Mouse (Mus musculus) gastrocnemius, postnatal 4 days (tissue): ENCODE results near the gene Mcm6. TPM values are rescaled to one million over a fixed set of nuclear protein-coding genes. Genes with fewer than 3 reads are reported as not detected.

Source experiments
- DNase-seq, 2 experiments: peaks; one replicate each; pipeline ENCODE4 v3.0.0; 2021 to 2022; ENCODE audit warnings: low spot score in 2 of 2, mixed read lengths in 2 of 2
- long read RNA-seq, 2 experiments: library from polyadenylated mRNA; stranded (forward); transcript quantifications; one replicate each; pipeline ENCODE4 v2.0.0; 2021
- total RNA-seq, 2 experiments: library from RNA; stranded (reverse); gene quantifications; 2 replicates each; pipeline ENCODE4 v1.2.3; 2021

The Mcm6 gene
- total RNA-seq, result 10 to 100 TPM; 47.1 to 48.2 TPM
- long read RNA-seq, experiment 1, full-length matches to known transcripts, result 112 of 120 reads
- long read RNA-seq, experiment 1, partial matches to known transcripts, result 1 of 120 reads
- long read RNA-seq, experiment 1, other reads (novel, unspliced or antisense), result 7 of 120 reads
- long read RNA-seq, experiment 2, full-length matches to known transcripts, result 123 of 135 reads
- long read RNA-seq, experiment 2, partial matches to known transcripts, result 7 of 135 reads
- long read RNA-seq, experiment 2, other reads (novel, unspliced or antisense), result 5 of 135 reads

DNA sequence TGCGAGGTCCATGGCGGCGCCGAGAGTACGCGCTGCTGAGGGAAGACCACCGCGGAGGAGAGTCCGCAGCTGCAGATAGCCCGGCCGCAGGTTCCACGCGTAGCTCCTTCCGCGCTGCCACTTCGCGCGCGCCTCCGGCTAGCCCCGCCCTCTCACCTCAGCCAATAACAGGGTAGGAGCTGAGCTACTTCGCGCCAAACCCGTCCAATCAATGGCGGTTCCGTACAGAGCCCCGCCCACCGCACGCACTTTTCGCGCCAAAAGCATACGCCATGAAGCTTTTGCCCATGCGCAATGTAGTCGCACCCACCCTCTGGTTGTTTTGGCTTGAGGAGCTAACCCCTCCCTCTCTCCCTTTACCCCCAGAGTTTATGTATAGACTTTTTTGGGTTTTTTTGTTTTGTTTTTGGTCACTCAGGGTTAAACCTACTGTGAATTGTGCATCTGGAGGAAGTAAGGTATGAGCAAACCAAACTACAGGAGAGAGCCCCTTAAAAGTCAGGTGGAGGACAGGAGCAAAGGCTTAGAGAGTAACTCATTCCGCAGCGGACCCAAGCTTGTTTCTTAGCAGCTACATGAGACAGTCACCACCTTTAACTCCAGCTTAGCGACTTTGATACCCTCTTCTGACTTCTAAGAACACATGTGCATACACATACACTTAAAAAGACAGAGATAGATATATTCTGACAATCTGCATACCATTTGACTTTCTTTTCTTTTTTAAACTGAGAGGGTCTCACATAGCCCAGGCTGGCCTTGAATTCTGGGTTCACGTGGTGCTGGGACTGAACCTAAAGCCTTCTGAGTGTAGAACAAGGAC lies at the start of gene Mcm6:
Gene Mcm6 (minus strand): TSS at position 111 of the 823 bp plus-strand sequence.
- peak; percentile 89 to 95 for DNase-seq

DNA sequence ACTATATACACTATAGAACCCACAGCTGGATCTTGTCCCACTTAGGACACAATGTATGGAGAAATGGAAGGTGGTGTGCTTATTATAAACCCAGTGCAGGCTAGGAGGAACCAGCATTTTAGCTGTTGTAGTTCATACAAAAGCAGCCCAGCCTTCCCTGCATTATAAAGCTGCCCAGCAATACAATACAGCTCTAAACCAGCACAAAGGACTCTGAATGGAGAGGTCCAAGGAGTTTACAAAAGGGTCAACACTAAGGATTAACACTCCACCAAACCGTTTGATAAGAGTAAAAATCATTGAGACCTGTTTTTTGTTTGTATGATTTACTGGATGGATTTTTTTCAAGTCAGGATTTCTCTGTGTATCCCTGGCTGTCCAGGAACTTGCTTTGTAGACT lies 47.4 kb upstream of the Mcm6 start:
- DNase-seq, result no peak

DNA sequence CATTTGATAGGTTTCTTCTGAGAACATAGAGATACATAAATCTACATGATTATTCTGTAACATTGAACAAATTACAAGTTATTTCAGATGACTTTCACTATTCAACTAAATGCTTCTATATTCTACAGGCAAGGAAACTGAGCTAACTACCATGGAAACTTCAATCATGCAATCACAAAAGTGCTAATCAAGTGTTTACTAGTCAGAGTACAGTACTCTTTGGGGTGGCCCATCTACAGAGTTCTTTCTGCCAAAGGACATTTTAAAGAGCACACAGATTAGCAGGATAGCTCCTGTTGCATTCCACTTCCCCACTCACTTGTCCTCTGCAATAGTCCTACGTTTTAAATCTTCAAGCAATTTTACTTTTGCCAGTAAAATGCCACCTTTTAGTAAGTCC lies 46.2 kb upstream of the Mcm6 start:
- DNase-seq, result no peak

DNA sequence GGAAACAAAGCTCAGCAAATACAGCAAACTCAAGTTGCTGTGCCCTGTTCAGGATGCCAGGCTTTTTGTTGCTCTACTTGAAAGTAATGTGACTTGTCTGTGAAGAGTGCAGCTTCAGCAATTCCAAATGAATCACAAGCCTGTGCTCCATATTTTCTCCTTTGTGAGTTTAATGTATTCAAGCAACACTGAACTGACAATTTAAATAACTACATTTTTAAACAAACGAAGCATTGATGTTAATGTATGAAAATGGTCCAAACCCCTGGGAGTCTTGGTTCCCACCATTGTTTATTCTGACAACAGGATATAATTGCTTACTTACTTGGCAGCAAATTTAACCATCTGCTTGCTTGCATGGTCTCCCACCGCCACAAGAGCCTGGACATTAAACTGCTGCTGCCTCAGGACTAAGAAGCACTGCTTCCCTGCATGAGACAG lies 45.6 kb upstream of the Mcm6 start:
- DNase-seq, result no peak

DNA sequence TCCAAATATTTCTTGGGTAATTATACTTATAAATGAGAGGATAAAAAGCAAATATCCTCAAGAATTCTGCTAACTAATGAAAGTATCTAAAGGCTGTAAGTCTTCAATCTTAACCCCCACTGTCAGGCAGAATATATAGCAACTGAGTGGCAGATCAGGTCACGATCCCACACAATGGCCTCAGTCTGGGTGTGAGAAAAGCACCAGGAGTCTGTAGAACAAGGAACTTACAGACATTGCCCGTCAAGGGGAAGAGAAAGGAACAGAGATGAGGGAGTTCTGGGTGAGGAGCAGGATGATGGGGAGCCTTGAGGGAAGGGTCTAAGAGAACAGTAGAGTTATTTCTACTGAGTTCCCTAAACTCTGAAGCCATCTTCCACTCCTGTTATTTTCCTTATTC lies 41.5 kb upstream of the Mcm6 start:
- DNase-seq, result no peak

DNA sequence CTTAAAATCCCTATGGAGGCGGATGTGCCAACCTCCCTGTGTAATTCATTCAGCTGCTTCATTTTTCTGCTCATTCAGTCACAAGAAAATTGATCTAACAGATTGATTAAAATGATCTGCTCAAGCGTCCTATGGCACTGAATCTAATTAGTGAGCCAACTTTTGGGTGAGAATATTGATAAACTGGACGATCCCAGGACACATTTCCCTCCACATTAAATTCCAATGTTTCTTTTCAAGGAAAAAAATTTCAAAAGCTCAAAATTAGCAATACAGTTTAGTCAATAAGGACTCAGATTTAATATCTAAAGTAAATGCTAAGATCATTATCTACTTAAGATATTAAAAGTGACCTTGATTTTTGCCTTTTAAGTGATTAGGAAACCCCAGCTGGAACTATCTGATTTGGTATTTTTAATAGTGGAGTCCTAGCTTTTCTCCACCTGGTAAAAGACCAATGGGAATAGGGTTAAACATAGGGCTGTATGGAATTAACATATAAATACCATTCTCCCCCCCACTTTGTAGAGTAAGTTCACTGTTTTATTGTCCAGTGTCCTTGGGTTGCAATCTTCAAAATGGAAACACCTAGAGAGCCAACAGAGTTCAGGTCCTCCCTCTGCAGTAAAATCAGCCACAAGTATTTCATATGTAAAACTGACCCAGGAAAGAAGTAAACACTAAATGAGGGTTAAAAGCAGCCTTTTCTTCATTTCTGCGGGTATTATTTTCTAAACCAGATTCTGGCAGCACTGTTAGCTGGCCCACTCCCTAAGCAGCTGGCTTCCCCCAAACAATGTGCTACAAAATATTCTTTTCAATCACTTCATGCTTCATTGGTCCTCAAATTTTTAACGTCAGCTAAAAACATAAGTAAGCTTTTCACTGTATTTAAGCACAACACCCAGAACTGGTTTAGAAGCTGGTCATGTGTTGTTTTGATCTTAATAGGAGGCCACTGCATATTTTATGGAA lies 40.8 kb upstream of the Mcm6 start:
- no peak for DNase-seq

DNA sequence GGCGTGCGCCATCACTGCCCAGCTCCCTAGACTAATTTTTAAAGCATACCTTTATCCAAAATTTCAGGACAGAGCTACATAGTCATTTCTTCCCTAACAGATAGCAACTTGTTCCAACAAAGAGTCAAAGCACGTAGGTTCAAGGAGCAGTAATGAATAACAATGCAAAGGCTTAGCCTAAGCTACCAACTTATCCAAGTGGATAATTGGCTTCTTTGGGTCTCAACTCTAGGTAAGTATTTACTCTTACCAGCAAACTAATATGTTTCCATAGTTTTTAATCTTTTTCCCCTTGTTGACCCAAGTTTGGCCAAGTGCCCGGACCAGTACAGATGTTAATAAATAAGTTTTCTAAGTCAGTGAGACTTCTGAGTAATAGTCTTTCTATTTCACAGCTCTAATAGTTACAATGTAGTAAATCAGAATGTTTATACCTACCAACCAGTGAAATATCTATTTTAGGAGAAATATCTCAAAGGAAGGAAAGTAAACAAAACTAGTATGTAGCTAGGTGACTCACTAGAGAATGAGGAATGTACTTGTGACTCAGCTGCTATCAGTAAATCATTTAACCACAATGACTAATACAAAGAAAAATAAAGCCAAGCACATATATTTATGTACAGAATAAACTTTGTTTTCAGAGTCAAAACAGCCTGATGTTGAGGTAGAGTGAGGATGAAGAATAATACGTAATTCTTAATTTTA lies 39.4 kb upstream of the Mcm6 start:
- DNase-seq, result no peak

DNA sequence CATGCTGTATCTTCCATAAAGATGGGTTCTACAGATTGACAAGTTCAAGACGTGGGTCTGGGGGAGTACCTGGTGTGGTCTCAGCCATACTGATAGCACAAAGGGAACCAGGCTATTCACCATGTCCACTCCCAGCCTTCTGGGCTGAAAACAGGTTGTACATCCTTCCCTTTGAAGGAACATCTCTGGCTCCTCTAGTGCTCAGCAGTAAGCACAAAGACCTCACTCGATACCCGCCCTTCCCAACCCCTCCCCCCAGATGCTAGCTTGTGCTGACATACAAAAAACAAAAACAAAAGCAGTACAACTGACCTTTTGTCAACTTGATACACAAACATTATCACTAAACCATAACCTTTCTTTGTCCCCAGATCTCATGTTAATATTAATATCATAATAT lies 35.2 kb upstream of the Mcm6 start:
- DNase-seq, result no peak

DNA sequence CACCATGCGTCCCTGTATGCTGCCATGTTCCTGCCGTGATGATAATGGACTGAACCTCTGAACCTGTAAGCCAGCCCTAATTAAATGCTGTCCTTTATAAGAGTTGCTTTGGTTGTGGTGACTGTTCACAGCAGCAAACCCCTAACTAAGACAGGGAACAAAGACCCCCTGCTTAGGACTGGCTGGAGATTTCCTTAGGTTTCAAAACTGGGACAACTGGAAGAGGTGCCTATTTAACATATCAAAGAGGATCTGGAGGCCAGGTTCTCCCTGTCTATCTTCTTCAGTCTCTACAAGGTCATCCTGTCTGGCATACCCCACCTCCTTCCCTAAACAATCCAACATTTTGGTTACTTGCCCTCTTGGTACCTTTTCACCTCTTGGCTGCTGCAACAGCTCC lies 32.9 kb upstream of the Mcm6 start:
- DNase-seq, result no peak

DNA sequence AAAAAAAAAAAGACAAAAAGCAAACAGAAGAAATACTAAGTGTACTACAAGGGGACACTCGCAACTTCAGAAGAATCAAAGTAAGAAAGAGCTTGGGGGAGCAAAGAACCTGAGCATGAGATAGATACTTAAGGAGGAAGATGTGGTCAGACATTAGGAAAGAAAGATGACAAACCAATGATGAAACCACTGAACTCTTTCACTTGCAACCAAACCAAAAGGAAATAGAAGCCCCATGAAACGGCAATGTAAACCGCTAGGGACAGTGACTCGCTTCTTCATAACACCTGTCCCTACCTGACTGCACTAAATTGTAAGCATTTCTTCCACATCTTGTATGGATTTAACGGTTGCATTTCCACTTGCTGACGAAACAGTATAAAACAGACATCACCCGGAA lies 27.0 kb upstream of the Mcm6 start:
- no peak for DNase-seq

DNA sequence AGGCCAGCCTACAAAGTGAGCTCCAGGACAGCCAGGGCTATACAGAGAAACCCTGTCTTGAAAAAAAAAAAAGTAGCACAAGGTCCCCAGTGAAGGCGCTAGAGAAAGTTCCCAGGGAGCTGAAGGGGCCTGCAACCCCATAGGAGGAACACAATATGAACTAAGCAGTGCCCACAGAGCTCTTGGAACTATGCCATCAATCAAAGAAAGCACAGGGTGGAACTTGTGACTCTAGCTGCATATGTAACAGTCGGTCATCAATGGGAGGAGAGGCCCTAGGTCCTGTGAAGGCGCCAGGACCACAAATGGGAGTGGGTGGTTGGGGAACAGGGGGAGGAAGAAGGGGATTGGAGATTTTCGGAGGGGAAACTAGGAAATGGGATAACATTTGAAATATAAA lies 17.4 kb upstream of the Mcm6 start:
- no peak for DNase-seq

DNA sequence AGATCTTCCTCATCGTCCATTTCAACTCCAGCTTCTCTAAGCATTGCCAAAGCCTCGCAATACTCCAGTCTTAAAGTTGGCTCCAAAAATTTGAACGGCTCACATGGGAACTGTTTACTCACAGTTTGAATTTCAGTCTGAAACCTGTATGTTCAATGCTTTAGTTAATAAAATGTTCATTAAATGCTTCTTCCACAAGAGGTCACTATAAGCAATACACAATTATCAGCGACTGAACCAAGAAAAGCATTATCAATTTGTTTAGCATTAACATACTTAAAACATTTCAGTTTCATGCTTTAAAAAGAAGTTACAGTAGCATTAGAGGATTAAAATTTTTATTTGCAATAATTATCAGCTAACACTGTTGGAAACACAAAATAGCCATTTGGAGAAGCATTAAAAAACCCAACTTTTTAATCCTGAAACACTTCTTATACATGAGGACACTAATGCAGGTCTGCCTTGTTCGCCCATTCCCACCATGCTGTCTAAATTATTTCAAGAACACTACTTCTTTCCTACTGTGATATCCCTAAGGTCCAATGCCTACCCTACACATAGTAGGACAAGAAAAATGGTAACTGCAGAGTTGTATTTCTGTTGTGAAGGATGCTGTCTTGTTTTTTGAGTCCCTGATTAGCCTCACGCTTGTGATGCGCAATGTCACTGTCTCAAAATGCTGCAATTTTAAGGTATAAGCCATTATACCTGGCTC lies 12.8 kb upstream of the Mcm6 start:
- no peak for DNase-seq

DNA sequence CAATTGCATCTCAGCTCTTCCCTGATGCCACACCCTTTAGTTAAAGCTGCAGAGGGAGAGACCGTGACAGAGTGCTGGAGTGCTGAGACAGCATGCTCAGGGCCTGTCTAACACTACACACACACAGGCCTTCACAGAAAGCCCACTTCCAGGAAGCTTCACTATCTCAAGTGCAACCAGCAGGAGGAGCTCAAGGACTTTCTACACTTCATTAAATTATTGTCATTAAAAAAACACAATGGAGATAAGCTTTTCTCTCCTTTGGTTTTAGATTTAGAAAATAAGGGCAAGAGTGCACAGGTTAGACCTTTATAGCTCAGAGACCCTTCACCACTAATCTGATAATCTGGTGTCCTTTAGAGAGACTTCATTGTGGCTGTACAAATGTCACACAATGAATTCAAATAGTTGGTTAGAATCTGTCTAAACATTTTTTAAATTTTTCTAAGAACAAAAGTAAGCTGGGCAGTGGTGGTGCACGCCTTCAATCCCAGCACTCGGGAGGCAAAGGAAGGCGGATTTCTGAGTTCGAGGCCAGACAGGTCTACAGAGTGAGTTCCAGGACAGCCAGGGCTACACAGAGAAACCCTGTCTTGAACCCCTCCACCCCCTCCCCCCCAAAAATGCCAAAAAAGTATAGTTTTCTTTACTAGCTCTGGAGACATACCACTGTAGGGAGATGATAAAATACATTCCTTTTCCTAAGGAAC lies 9.4 kb upstream of the Mcm6 start:
- DNase-seq, result peak in 1 of 2 experiments; percentile 47

DNA sequence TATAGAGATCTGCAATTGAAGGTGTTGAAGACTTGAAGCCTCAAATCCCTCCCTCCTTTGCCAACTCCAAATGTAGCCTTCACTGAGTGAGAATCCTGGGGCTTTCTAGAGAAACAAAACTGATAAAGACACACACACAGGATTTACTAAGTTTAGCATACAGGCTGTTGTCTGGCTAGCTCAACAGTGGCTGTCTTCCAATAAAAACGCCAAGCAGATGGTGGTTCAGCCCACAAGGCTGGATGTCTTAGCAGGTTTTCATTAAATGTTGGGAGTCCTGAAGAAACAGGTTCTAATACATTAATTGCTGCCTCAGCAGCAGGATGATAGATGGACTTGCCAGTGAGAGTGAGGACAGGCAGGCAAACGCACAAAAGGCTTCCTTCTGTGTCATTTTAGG lies 1.1 kb upstream of the Mcm6 start:
- no peak for DNase-seq

DNA sequence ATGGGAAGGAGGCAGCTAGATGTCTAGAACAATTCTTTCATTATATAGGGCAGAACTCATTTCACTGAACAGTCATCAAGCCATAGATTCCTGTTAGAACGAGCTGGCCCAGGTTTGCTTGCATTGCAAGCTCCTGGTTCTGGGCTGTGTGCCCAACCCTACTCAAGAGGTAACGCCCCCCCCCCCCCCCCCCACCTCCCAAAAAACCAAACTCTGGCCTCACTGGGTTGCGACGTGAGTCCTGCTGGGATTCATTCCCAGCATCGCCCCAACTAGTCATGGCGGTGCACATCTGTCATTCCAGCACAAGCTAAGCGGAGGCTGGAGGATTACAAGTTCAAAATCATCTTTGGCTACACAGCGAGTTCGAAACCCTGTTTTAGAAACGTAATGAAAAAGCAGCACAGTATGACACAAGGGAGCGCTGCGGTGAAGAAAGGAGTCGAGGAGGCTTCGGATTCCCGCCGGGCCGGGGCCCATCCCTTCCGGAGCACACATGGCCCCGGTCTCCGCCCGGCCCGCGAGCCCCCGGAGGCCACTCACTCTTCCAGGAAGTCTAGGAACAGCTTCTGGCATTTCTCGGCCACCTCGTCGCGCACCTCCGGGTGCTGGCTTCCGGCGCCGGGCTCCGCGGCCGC lies 429 bp downstream of the Mcm6 start:
- DNase-seq, result peak in 1 of 2 experiments; percentile 15

DNA sequence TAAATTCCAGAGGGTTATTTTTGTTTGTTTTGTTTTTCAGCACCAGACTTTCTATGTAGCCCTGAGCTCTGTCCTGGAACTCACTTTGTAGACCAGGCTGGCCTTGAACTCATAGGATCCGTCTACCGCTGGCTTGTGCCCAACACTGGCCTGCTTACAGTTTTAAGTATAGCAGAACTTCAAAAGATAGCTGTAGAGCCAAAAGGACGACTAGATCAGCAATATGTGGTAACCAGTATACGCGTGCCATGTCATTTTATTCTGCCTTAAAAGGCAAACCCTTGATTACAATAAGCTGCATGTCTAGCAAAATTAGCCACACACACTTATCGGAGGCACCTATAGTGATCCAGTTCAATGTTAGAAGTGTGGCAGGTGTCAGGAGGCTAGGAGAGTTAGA lies 1.2 kb downstream of the Mcm6 start:
- no peak for DNase-seq

DNA sequence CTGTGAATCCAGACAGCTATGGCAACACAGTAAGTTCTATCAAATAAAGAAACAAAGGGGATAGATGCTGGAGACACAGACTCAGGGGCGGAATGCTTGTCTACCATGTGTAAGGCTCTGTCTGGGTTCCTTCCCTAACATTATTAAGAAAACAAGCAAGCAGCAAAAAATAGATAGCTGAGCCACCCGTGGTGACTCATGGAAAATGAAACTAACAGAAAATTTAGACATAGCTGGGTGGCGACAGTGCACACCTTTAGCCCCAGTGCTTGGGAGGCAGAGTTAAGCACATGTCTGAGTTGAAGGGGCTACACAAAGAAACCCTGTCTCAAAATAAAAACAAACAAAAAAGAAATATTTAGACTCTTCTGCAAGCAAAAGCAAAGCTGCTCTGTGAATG lies 2.0 kb downstream of the Mcm6 start:
- DNase-seq, result no peak

DNA sequence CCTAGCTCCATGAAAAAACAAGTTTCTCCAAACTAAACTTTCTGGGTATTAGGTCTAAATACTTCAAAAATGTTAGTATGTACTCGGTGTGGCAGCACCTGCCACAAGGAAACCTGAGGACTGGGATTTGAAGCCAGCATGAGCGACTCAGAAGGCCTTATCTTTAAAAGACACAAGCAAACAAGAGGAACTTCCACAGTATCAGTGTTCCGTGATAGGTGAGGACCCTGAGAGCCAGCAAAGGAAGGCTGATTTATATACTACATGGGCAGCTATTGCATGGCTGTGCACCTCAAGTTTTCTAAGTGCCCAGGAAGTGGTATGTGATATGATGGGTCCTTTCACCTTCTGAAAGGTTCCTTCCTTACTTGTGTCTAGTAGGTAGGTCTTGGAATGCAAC lies 6.4 kb downstream of the Mcm6 start:
- DNase-seq, result no peak

DNA sequence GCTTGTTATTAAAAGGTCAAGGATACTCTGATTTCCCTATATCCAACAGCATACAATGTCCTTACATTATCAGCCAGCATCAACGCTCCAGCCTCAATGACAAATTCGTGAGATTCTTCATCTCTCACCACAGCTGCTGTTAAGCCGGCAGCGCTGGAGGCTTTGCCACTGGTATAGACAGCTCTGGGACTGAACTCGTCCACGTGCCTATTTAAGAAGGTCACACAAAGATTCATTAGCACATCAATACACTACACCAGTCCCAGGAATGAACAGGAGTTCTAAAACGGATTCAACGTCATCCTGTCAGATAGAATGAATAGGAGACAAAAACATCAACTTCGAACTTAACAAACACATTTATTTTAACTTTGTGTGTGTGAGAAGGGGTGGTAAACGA lies 15.2 kb downstream of the Mcm6 start:
- no peak for DNase-seq
